ENCODE assay signal across 10 mouse cellular contexts in the genomic region with DNA sequence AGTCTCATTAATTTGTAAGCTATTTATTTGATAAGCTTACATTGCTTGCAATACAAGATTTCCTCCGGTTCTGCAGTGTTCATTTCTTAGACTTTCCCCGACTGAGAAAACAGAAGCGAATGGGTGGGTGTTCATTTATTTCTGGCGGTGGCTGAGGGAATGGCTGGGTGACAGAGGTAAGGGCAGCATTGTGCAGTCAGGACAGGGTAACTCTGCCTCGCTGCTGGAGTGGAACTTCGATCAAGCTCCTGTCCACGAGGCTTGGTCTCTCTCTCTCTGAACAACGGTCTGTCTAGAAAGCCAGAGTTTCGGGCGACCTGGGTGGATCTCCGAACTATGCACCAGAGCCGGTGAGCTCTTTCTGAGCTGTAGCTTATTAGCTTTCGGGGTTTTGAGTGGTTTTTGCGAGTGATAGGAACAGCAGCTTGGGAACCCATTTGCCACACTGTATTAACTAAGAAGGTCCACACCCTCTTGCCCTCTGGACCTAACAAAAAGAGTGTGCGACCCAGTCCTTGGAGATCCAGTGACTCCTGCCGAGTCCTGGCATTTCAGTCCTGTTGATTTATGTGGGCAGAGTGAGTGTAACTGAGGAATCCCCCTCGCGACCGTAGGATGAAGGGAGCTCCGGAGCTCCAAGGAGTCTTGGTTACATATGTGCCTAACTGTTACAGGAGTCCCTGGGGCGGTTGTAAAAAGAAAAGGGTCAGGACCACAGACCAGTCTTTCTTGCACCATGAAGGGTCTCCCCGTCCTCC. TPM values are rescaled to one million over a fixed set of nuclear protein-coding genes. Genes with fewer than 3 reads are reported as not detected.
A peak's percentile ranks its signal among the peaks of the same experiment; 100 is the strongest.
DNase-seq lines count a peak whose midpoint lies in the region; ATAC-seq and TF ChIP-seq lines count a peak whose summit lies in the region.
"Had no signal": no experiment of that assay in that cellular context is flagged by ENCODE, and none has a peak within 500 bp of the region (broad histone marks: within the 10 kb centered on the region; RNA-seq: fewer than 3 reads in every experiment).

No protein-coding gene starts in this region.

- no peaks in the 10 kb centered on the region for H3K27me3 ChIP-seq in heart, adult 2 months (ENCODE audit: control insufficient read depth, insufficient read depth, low read length)
- no peaks in the 10 kb centered on the region for H3K27me3 ChIP-seq in heart, postnatal 0 days (ENCODE audit: control insufficient read depth, insufficient read depth, low read length)
- H3K27me3 ChIP-seq in liver, embryonic 14.5 days (ENCODE audit: control insufficient read depth, insufficient read depth, low read length): 0 out of 2 replicates have a peak, but pooled peaks cover 10% of the 10 kb centered on the region
- H3K27me3 ChIP-seq in stomach, embryonic 16.5 days (ENCODE audit: control insufficient read depth, insufficient read depth, low read length): no peaks in the 10 kb centered on the region

- no peaks in the 10 kb centered on the region; the same call in 1 of the 2 replicates for H3K4me1 ChIP-seq in heart, adult 2 months (ENCODE audit: control insufficient read depth, insufficient read depth, low read length)
- H3K4me1 ChIP-seq in heart, postnatal 0 days (ENCODE audit: control insufficient read depth, insufficient read depth): peaks cover 5% of the 10 kb centered on the region; the same call in 1 of the 2 replicates
- H3K4me1 ChIP-seq in liver, embryonic 14.5 days (replicated peaks; ENCODE audit: control insufficient read depth in 2 of 2, insufficient read depth in 2 of 2, low read length in 1 of 2): 0 out of 4 replicates have a peak, but pooled peaks cover 0 to 5% of the 10 kb centered on the region in 2 experiments
- peaks cover 6% of the 10 kb centered on the region; the same call in 1 of the 2 replicates for H3K4me1 ChIP-seq in stomach, embryonic 16.5 days (ENCODE audit: control insufficient read depth, insufficient read depth, low read length)

- no peak for TF ChIP-seq CTCF in heart, adult 2 months (IDR thresholded peaks at IDR 0.05)
- no peak for TF ChIP-seq CTCF in heart, postnatal 0 days (IDR thresholded peaks at IDR 0.05; ENCODE audit: low read depth)
- no peak for TF ChIP-seq CTCF in liver, embryonic 14.5 days (IDR thresholded peaks at IDR 0.05; ENCODE audit: low read depth)

- TF ChIP-seq POLR2A in heart, adult 2 months (IDR thresholded peaks at IDR 0.05; ENCODE audit: insufficient read depth, low read depth, low read length): no peak

- no peaks in the 10 kb centered on the region for H3K79me2 ChIP-seq in heart, adult 2 months (replicated peaks; ENCODE audit: control insufficient read depth, insufficient read depth, low read length)

- H3K27ac ChIP-seq in heart, adult 2 months: peak overlapping the region; percentile 10; the same call in 1 of the 2 replicates
- no peak overlapping the region for H3K27ac ChIP-seq in heart, postnatal 0 days (ENCODE audit: low read depth)
- H3K27ac ChIP-seq in liver, embryonic 14.5 days: no peak overlapping the region
- no peak overlapping the region for H3K27ac ChIP-seq in stomach, embryonic 16.5 days (ENCODE audit: low read length)

- 10% methylated on average over 22 of the region's 22 CpGs for WGBS in heart, adult 2 months
- WGBS in heart, postnatal 0 days: 6% methylated on average over 22 of the region's 22 CpGs
- 12% methylated on average over 22 of the region's 22 CpGs for WGBS in liver, embryonic 14.5 days (ENCODE audit: insufficient replicate concordance)
- WGBS in stomach, embryonic 16.5 days: 11% methylated on average over 22 of the region's 22 CpGs

- no peak for TF ChIP-seq EP300 in heart, adult 2 months (IDR thresholded peaks at IDR 0.05; ENCODE audit: insufficient read depth, low read depth, low read length)
- TF ChIP-seq EP300 in heart, postnatal 0 days (IDR thresholded peaks at IDR 0.05; ENCODE audit: low read depth): no peak
- TF ChIP-seq EP300 in liver, embryonic 14.5 days (IDR thresholded peaks at IDR 0.05; ENCODE audit: low read depth): no peak

- no peak for DNase-seq in heart, adult 2 months
- DNase-seq in heart, adult 9 months (ENCODE audit: low spot score in 2 of 2): no peak
- no peak for DNase-seq in heart, postnatal 0 days (ENCODE audit: low spot score)
- no peak for DNase-seq in liver, embryonic 14.5 days (ENCODE audit: low read depth in 3 of 3, low spot score in 3 of 3)
- DNase-seq in right cerebral cortex, postnatal 4 days: no peak
- DNase-seq in adrenal gland, postnatal 4 days (ENCODE audit: low spot score in 2 of 2): no peak

- intact Hi-C loops in heart, adult 2 months (cut with DNase I): no loop called here

- no peaks in the 10 kb centered on the region for H3K9me3 ChIP-seq in heart, postnatal 0 days (replicated peaks; ENCODE audit: control insufficient read depth, low read length)
- H3K9me3 ChIP-seq in liver, embryonic 14.5 days (ENCODE audit: control insufficient read depth, low read length): no peaks in the 10 kb centered on the region
- no peaks in the 10 kb centered on the region for H3K9me3 ChIP-seq in stomach, embryonic 16.5 days (replicated peaks; ENCODE audit: control insufficient read depth, low read length)
- H3K9me3 ChIP-seq: G1E had no signal

- no peaks in the 10 kb centered on the region for H3K36me3 ChIP-seq in heart, adult 2 months (ENCODE audit: control insufficient read depth, insufficient read depth, low read length)
- H3K36me3 ChIP-seq in heart, postnatal 0 days (replicated peaks; ENCODE audit: control insufficient read depth, insufficient read depth, low read length): no peaks in the 10 kb centered on the region
- H3K36me3 ChIP-seq in liver, embryonic 14.5 days (replicated peaks; ENCODE audit: control insufficient read depth, insufficient read depth, low read depth): no peaks in the 10 kb centered on the region
- no peaks in the 10 kb centered on the region for H3K36me3 ChIP-seq in stomach, embryonic 16.5 days (ENCODE audit: control insufficient read depth, insufficient read depth, low read length)
- H3K36me3 ChIP-seq: G1E had no signal

- peak overlapping the region; percentile 58 for H3K9ac ChIP-seq in heart, adult 2 months (ENCODE audit: low read depth, low read length)
- peak overlapping the region; percentile 57 for H3K9ac ChIP-seq in heart, postnatal 0 days (replicated peaks; ENCODE audit: low read depth, low read length)
- no peak overlapping the region for H3K9ac ChIP-seq in liver, embryonic 14.5 days (replicated peaks)
- H3K9ac ChIP-seq in stomach, embryonic 16.5 days (ENCODE audit: low read length): peak overlapping the region; percentile 78

- ATAC-seq in activated CD4-positive, CD25-positive, alpha-beta regulatory T cell, adult 4 months: peak; percentile 9
- peak; percentile 7 for ATAC-seq in heart, postnatal 0 days (ENCODE audit: insufficient read depth, low read depth)
- ATAC-seq in liver, embryonic 14.5 days (ENCODE audit: insufficient read depth): peak; percentile 20; the same call in 1 of the 2 replicates
- peak; percentile 16; the same call in 1 of the 2 replicates for ATAC-seq in stomach, embryonic 16.5 days (ENCODE audit: insufficient read depth, low FRiP score)

- H3K4me2 ChIP-seq in heart, postnatal 0 days (ENCODE audit: low read depth, low read length): peak overlapping the region; percentile 80
- peak overlapping the region; percentile 67 for H3K4me2 ChIP-seq in liver, embryonic 14.5 days (ENCODE audit: low read depth)
- peak overlapping the region; percentile 83 for H3K4me2 ChIP-seq in stomach, embryonic 16.5 days (ENCODE audit: low read depth, low read length)

- peak overlapping the region; percentile 61 for H3K4me3 ChIP-seq in heart, adult 2 months
- peak overlapping the region; percentile 54 for H3K4me3 ChIP-seq in heart, postnatal 0 days (ENCODE audit: low read depth, low read length)
- peak overlapping the region; percentile 48 to 49 for H3K4me3 ChIP-seq in liver, embryonic 14.5 days (ENCODE audit: insufficient read depth in 1 of 2, low read depth in 2 of 2, low read length in 2 of 2)
- H3K4me3 ChIP-seq in stomach, embryonic 16.5 days (replicated peaks; ENCODE audit: low read length): peak overlapping the region; percentile 65

RNA-seq across cellular contexts. Expression of a gene that starts 0.5 kb away (rescaled TPM):
- total RNA-seq in heart, adult 2 months (2021): 1 to 10 TPM in 1 of 2 experiments, under 1 TPM in 1; 0.86 to 1.5 TPM
- polyA plus RNA-seq in heart, adult 2 months (2012; rRNA removed): 1.6 and 2.6 TPM in 2 replicates
- polyA plus RNA-seq in activated CD4-positive, CD25-positive, alpha-beta regulatory T cell, adult 4 months (2017; shearing (Covaris generic)): 10 to 100 TPM; 10.0 to 20.1 TPM
- 3.2 TPM in 1 of 2 replicates, not detected in the other for total RNA-seq in heart, postnatal 0 days (2014; rRNA removed; ENCODE audit: low replicate concordance)
- 1.8 and 3.1 TPM in 2 replicates for polyA plus RNA-seq in heart, postnatal 0 days (2015; fragmentation: Nextera tagmentation; extraction: Ambion mirVana)
- 0.47 and 0.49 TPM in 2 replicates for polyA plus RNA-seq in liver, embryonic 14.5 days (2012; rRNA removed)
- polyA plus RNA-seq in liver, embryonic 14.5 days (2014; fragmentation: Nextera tagmentation; extraction: Ambion mirVana): 0.08 and 0.10 TPM in 2 replicates
- polyA plus RNA-seq in stomach, embryonic 16.5 days (2015; fragmentation: Nextera tagmentation; extraction: Ambion mirVana): 7.5 and 9.1 TPM in 2 replicates
- total RNA-seq in adrenal gland, postnatal 4 days (2021): 1 to 10 TPM; 3.6 to 3.7 TPM
- total RNA-seq: G1E; hematopoietic stem cell, adult 5-6 weeks had no signal
- polyA plus RNA-seq: G1E had no signal

RNA-seq across cellular contexts. Expression of a gene that starts 54.6 kb away (rescaled TPM):
- 1 to 10 TPM; 2.0 TPM for total RNA-seq in heart, adult 2 months (2021)
- polyA plus RNA-seq in heart, adult 2 months (2012; rRNA removed): 0.47 and 0.76 TPM in 2 replicates
- not detected for polyA plus RNA-seq in activated CD4-positive, CD25-positive, alpha-beta regulatory T cell, adult 4 months (2017; shearing (Covaris generic))
- not detected in 2 replicates for total RNA-seq in heart, postnatal 0 days (2014; rRNA removed; ENCODE audit: low replicate concordance)
- polyA plus RNA-seq in heart, postnatal 0 days (2015; fragmentation: Nextera tagmentation; extraction: Ambion mirVana): 0.29 and 0.43 TPM in 2 replicates
- polyA plus RNA-seq in liver, embryonic 14.5 days (2012; rRNA removed): not detected in 2 replicates
- polyA plus RNA-seq in liver, embryonic 14.5 days (2014; fragmentation: Nextera tagmentation; extraction: Ambion mirVana): not detected in 2 replicates
- not detected in 2 replicates for polyA plus RNA-seq in stomach, embryonic 16.5 days (2015; fragmentation: Nextera tagmentation; extraction: Ambion mirVana)
- not detected for total RNA-seq in adrenal gland, postnatal 4 days (2021)
- total RNA-seq: hematopoietic stem cell, adult 5-6 weeks had no signal
- polyA plus RNA-seq: G1E had no signal
